Mouse (Mus musculus): ENCODE measurements around the gene Vmn1r19. TPM values are rescaled to one million over a fixed set of nuclear protein-coding genes. Genes with fewer than 3 reads are reported as not detected.

Gene Vmn1r19
- polyA plus RNA-seq (2015; fragmentation: Nextera tagmentation; extraction: Ambion mirVana) = not detected in 2 replicates

DNA sequence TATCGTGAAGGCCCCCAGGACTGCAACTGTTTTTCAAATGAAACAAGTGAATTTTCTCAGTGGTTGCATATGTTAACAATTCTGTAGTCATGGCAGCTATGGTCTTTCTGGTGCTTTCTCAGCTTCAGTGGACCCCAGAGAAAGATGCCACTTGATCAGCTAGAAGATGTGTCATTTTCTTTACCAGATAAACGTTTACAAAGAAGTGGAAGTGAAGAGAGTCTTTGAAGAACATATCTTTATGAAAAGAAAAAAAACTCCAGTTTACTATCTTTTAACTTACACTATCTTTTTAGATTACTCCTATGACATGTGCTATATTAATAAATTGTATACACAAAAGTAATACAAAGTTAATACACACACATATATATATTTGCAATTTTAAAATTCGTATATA lies at the start of gene Vmn1r19:
TSS of gene Vmn1r19 (plus strand) at position 301 of the 400 bp plus-strand sequence.

GRCm38 (mm10) chr6:57363627-57364026 lies 40.0 kb upstream of the Vmn1r19 start, which contains the start of gene Vmn1r17:
Gene Vmn1r17, minus strand, starts transcription at chr6:57363727.

DNA sequence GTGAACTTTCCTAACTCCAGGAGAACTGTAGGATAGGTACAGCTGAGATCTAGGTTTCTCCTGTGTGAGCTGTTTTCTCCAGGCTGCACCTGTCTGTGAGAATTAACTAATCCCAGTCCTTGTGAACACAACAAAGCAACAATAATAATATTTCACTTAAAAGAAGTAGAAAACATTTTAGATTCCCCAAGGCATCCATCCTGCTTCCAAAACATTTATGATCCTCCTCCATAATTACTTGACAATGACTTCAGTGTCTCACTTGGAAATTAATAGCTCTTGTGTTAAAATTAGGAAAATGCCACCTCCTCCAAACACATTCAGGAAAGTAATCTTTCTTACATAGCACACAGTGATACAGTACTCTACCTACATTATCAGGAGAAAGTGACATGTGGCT lies 7.9 kb upstream of the Vmn1r19 start, which contains the start of gene Vmn1r18:
TSS of gene Vmn1r18 (minus strand) at position 101 of the 400 bp plus-strand sequence.

DNA sequence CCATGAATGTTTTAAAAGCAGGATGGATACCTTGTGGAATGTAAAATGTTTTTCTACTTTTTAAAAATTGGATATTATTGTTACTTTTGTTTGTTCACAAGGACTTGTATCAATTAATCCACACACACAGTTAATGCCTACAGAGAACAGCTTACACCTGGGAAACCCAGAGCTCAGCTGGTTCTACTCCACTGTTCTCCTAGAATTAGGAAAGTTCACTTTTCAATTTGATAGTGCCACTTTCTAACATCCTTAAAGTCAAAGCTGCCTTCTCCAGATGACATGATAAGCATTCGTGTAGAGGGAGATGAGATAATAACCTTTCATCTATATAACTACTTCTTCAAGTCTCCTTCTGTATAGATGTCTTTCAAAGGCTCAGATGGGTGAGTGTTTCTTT lies 25.1 kb downstream of the Vmn1r19 start, which contains the start of gene Vmn1r20:
TSS of gene Vmn1r20 (plus strand) at position 301 of the 400 bp plus-strand sequence.

Other genes with a start within 250 kb of the Vmn1r19 start
- gene Vmn1r12, start 246.9 kb upstream of the Vmn1r19 start, polyA plus RNA-seq (2015; fragmentation: Nextera tagmentation; extraction: Ambion mirVana) = not detected in 2 replicates
- not detected in 2 replicates for gene Vmn1r13, start 200.5 kb upstream of the Vmn1r19 start, polyA plus RNA-seq (2015; fragmentation: Nextera tagmentation; extraction: Ambion mirVana)
- gene Vmn1r14, start 172.1 kb upstream of the Vmn1r19 start, polyA plus RNA-seq (2015; fragmentation: Nextera tagmentation; extraction: Ambion mirVana) = not detected in 2 replicates
- gene Vmn1r15, start 145.8 kb upstream of the Vmn1r19 start, polyA plus RNA-seq (2015; fragmentation: Nextera tagmentation; extraction: Ambion mirVana) = not detected in 2 replicates
- not detected in 2 replicates for gene Vmn1r16, start 74.3 kb upstream of the Vmn1r19 start, polyA plus RNA-seq (2015; fragmentation: Nextera tagmentation; extraction: Ambion mirVana)
- gene Vmn1r17, start 40.1 kb upstream of the Vmn1r19 start, polyA plus RNA-seq (2015; fragmentation: Nextera tagmentation; extraction: Ambion mirVana) = not detected in 2 replicates
- gene Vmn1r18, start 8.0 kb upstream of the Vmn1r19 start, polyA plus RNA-seq (2015; fragmentation: Nextera tagmentation; extraction: Ambion mirVana) = not detected in 2 replicates
- not detected in 2 replicates for gene Vmn1r20, start 25.1 kb downstream of the Vmn1r19 start, polyA plus RNA-seq (2015; fragmentation: Nextera tagmentation; extraction: Ambion mirVana)
- 4.9 and 8.1 TPM in 2 replicates for gene Ppm1k, start 131.7 kb downstream of the Vmn1r19 start, polyA plus RNA-seq (2015; fragmentation: Nextera tagmentation; extraction: Ambion mirVana)
- gene Herc6, start 177.2 kb downstream of the Vmn1r19 start, polyA plus RNA-seq (2015; fragmentation: Nextera tagmentation; extraction: Ambion mirVana) = 7.4 and 10.1 TPM in 2 replicates

Data from adrenal gland, postnatal 0 days (tissue).